11 mouse cellular contexts compared by ENCODE assay signal in the genomic region with DNA sequence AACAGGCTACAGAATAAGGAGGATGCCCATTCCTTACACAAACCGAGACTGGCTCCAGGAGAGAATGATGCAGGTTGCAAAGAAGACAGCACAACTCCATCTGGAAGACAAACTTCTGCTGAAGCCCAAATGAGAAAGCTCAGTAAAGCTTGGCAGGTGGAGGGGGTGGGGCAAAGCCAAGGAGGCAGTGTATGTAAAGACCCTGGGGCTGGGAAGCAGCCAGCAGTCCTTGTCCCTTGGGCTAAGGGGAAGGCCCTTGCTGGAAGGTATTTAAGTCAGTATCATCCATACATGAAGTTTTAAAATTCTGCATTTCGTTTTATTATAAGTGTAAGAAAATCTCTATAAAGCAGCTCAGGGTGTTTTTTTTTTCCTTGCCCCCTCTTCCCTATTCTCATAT.
"Had no signal": no experiment of that assay in that cellular context is flagged by ENCODE, and none has a peak within 500 bp of the region (broad histone marks: within the 10 kb centered on the region; RNA-seq: fewer than 3 reads in every experiment).

No protein-coding gene starts in this region.

- ATAC-seq: liver, postnatal 0 days had no signal

- H3K27ac ChIP-seq: limb, embryonic 12.5 days; liver, embryonic 13.5 days; lung, embryonic 15.5 days; macrophage; stomach, postnatal 0 days had no signal

- H3K9me3 ChIP-seq: limb, embryonic 12.5 days; liver, embryonic 13.5 days; lung, embryonic 15.5 days; megakaryocyte, embryonic 14.5 days had no signal

- H3K27me3 ChIP-seq: limb, embryonic 12.5 days; liver, embryonic 13.5 days; lung, embryonic 15.5 days; megakaryocyte, embryonic 14.5 days had no signal

- DNase-seq: kidney, adult 8-10 months; liver; liver, embryonic 13.5 days; liver, postnatal 0 days; lung, postnatal 14 days; thymus, postnatal 4 days had no signal

- H3K9ac ChIP-seq: limb, embryonic 12.5 days; liver, embryonic 13.5 days; liver, postnatal 0 days; lung, embryonic 15.5 days had no signal

- H3K4me2 ChIP-seq: limb, embryonic 12.5 days; liver, embryonic 13.5 days; lung, embryonic 15.5 days had no signal

- H3K4me3 ChIP-seq: limb, embryonic 12.5 days; liver, embryonic 13.5 days; lung, embryonic 15.5 days; megakaryocyte, embryonic 14.5 days had no signal

- H3K4me1 ChIP-seq: limb, embryonic 12.5 days; liver, embryonic 13.5 days; lung, embryonic 15.5 days; megakaryocyte, embryonic 14.5 days had no signal

- H3K36me3 ChIP-seq: limb, embryonic 12.5 days; liver, embryonic 13.5 days; lung, embryonic 15.5 days had no signal
